Mouse (Mus musculus): ENCODE measurements around the gene Txndc8.

Gene Txndc8

DNA sequence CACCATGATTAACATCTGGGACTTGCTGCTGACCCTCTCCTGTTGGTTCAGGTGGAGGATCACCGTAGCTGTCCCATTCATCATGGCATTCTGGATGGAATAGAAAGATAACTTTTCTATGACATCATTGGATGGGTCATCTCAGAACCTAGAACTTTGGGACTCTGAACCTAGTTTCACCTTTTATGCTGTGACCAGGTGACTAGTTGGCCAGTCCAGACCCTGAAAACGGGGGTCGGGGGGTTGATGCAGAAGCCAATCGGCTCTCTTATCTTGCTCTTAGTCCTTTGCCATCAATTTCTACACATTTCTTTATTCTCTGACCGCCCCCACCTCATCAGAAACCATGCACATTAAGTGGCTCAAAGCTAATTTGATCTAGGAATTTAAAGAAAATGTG lies at the start of gene Txndc8:
Gene Txndc8, minus strand, starts transcription at position 101 of the 400 bp plus-strand sequence.
- DNase-seq, result no peak

DNA sequence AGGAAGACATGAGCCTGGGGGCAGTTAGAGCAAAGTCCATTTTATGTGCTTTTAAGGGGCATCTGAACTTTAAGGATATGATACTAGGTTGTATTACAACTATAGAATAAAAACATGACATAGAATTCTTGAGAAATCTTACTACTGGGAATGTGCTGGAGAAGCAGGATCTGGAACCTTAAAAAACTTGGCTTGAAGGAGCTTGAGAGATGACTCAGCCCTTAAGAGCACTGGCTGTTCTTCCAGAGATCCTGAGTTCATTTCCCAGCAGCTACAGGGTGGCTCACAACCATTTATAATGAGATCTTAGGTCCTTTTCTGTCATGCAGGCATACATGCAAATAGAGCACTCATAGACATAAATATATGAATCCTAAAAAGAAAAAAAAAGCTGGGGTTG lies 46.7 kb upstream of the Txndc8 start:
- no peak for DNase-seq

DNA sequence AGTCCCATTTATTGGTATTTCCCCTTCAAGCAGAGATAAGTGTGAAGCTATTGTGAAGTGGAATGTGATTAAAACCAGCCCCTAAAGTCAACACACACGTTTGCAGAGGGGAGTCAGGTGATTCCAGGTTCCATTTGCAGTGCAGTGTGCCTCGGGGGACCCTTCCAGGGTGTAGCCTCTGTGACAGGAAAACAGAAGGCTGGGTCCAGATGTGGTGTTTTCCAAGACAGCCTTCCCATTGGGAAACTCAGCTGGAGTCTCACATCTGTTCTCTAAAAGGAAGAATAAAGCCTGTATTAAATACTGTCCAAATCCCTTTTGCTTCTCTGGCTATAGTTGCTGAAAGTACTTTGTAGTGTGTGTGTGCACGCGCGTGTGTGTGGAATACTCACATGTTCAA lies 45.5 kb upstream of the Txndc8 start:
- no peak for DNase-seq

DNA sequence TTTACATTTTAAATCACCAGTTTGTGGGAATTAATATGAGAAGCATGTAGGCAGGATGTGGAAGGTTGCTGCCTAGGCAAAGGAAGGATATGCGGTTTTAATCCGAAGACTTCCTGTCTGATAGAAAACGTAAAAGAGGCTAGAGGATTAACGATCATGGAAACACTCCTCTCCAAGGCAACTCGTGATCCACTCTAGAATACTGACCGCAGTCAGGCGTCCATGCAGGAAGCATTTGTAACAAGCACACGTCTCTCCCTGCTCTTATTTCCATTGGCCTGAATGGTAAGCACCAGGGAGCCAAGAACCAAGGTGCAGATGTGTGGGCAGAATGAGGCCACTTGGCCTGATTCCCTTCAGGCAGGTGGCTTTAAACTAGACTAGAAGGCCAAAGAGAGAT lies 41.8 kb upstream of the Txndc8 start:
- DNase-seq, result no peak

DNA sequence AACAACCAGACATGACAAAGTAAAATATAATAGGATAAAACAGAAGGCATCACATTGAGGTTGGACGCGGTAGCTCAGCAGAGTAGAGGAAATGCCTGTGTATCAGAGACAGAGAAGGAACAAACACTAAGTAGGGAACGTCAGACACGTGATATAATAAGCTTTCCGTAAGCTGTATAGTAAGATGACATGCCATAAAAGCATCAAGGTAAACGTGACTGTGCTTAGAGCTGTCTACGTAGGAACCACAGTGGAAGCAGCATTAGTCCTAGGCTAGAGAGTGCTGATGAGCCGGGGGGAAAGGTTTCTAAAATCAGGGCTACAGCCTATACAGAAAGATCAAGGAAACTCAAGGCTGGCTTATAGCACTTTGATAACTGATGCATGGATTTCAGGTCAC lies 41.4 kb upstream of the Txndc8 start:
- DNase-seq, result no peak

DNA sequence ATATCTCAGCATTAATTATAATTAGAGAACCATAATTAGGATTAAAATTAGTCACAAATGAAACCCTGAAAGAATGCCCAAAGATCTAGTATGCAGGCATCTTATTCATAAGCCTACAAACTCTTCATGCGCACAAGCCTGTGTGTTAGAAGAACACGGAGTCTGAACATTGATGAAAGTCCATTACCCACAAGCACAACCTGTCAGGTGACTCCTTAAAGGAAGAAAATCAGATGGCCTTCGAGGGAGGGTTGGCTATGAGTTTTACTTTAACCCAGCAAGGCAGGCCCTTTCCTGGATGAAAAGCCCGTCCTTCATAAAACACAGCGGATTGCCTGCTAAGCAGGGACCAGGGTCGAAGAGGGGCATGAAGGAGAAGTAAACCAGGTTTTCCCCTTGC lies 35.9 kb upstream of the Txndc8 start:
- DNase-seq, result peak; percentile 48 to 65

GRCm38 (mm10) chr4:58044356-58044755 lies 35.4 kb upstream of the Txndc8 start:
- no peak for DNase-seq

GRCm38 (mm10) chr4:58040093-58040492 lies 31.2 kb upstream of the Txndc8 start:
- DNase-seq, result no peak

DNA sequence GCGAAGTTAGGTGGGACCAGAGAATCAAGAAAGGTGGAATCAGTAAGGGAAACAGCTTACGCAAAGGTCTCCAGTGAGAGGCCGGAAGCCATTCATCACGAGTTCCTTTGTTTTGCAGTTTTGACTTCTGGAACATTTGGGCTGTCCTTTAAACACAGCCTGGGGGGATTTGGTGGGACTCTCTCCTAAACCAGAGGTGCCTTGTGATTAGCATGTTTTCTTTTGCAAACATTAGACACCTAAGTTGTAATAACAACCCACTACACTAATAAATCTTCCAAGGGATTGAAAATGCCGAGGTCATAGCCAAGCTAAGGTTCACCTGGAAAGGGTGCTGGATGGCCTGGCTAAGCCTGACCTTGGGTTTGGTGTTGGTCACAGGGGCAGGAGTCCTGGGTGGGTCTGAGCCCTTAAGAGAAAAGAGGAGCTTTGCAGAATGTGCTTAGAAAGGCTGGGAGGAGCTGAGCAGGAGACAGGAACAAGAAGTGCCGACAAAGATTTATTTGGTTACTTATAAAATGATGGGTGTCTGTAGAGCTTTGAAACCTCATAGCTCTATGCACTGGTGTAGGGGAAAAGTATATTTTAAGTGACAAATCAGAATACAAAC lies 28.3 kb upstream of the Txndc8 start:
- peak; percentile 20 to 42 for DNase-seq

DNA sequence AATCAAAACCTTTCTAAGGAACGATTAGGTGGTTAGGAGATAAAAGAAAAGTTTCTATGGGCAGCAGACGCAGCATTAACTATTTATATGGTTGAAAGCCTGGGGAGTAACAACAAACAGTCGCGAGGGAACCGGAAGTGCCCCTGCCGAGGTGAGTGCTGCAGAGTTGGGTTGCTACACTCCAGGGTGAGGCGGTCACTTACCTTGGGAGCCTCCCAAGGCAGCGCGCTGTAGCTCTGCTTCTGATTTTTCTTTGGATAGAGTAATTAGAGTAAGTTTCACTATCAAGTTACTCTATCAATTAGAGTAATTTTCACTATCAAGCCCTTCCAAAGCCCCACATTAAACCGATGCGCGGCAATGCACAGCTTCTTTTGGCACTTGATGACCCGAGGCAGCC lies 25.7 kb upstream of the Txndc8 start:
- peak in 1 of 2 experiments; percentile 9 for DNase-seq

- DNase-seq, result no peak
Observed at GRCm38 (mm10) chr4:58032714-58033113, 23.8 kb upstream of the Txndc8 start.

GRCm38 (mm10) chr4:58003501-58003900 lies 5.4 kb downstream of the Txndc8 start:
- no peak for DNase-seq

DNA sequence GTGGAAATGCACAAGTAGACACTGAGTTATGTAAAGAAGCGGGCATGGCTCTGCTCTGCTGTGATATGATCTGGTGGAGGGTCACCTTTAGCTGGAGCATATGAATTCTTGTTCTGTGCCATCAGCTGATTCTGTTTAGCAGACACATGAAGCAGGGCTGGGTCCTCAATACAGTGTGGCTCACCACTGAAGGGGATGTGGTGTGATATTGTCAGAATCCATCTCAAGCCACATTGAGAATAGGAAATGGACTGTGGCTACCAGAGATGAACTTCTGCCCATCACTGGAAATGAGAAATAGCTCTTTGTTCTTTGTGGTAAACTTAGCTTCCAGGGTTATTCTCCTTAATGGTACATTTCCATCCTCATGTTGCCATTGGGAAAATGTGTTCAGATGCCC lies 17.5 kb downstream of the Txndc8 start:
- no peak for DNase-seq

- DNase-seq, result no peak
Observed at GRCm38 (mm10) chr4:57974400-57975117, 34.4 kb downstream of the Txndc8 start.

DNA sequence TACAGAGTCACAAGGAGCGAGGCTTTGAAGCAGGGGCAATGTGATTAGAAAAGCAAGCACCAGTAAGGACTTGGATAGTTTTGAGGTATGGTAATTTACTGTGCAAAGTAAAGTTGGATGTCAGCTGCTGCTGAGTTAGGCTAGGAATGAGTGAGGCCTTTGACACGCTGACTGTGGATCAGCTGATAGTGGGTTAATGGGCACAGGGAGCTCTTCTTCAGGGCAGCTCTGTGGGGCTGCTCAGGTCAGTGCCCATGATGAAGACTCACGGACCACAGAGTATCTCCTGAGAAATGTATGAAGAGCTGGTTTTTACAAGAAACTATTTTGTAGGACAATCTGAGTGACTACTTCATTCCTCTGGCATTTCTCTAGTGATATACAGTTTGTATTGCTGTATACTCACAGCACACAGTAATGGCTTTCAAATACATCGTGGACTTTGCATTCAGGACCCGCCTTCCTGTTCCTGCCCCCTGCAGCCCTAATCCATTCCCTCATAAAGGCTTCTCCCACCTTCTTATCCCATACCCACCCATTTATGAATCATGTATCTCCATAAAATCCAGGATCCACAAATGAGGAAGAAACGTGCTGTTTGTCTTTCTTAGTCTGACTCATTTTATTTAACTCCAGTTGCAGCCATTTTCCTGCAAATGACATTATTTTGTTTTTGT lies 35.2 kb downstream of the Txndc8 start:
- DNase-seq, result no peak

DNA sequence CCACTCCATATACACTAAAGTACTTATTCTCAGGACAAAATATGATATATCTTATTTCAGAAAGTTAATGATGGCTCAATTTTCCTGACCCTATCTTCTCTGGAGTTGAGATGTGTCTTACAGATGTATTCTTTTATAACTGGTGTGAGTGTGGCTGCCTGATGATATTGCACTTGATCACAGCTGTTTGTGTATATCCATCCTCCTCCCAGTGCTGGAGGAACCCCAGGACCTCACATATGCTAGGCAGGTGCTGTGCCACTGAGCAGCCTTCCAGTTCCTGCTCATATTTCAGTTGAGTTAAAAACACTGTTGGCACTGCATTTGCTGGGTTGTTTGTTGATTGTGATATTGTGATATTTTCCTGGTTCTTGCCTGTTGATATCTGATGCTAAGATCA lies 38.6 kb downstream of the Txndc8 start:
- DNase-seq, result no peak

GRCm38 (mm10) chr4:57967195-57967594 lies 41.7 kb downstream of the Txndc8 start:
- no peak for DNase-seq

GRCm38 (mm10) chr4:57965516-57965915 lies 43.4 kb downstream of the Txndc8 start:
- peak; percentile 27 to 31 for DNase-seq

- no peak for DNase-seq
Observed at GRCm38 (mm10) chr4:57964143-57964542, 44.8 kb downstream of the Txndc8 start.

GRCm38 (mm10) chr4:57959056-57959455 lies 49.9 kb downstream of the Txndc8 start:
- DNase-seq, result no peak

DNA sequence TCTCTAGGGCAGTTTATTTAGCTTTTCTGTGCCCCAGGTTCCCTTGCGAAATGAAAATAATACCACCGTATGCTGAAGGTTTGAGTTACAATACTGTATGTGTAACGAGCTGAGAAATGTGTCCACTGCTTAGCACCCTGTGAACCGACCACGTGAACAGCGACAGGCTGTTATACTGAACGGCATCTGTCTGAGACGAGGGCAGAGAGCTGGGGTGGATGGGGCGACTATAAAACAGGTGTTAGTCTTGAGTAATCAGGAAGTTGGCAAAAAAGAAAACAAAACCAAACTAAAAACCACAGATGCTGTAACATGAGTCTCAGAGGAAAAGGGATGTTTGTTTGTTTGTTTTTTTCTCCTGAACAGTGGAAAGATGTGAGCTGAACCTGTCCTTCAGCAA lies 50.8 kb downstream of the Txndc8 start:
- no peak for DNase-seq

- DNase-seq, result no peak
Observed at GRCm38 (mm10) chr4:57957200-57958085, 51.5 kb downstream of the Txndc8 start.

All from kidney, adult 8-10 months (tissue).